Mouse (Mus musculus) gastrocnemius, postnatal 4 days (tissue): ENCODE measurements around the gene Zfp982. TPM values are rescaled to one million over a fixed set of nuclear protein-coding genes. Genes with fewer than 3 reads are reported as not detected.
"Not testable (repeated sequence)": the region's sequence is repeated elsewhere in the genome, so short reads cannot be mapped to it uniquely, and the experiment has no call there.

ENCODE experiments used
- DNase-seq, 2 experiments: peaks; one replicate each; pipeline ENCODE4 v3.0.0; 2021 to 2022; ENCODE audit warnings: low spot score in 2 of 2, mixed read lengths in 2 of 2
- long read RNA-seq, 2 experiments: library from polyadenylated mRNA; stranded (forward); transcript quantifications; one replicate each; pipeline ENCODE4 v2.0.0; 2021
- total RNA-seq, 2 experiments: library from RNA; stranded (reverse); gene quantifications; 2 replicates each; pipeline ENCODE4 v1.2.3; 2021

Gene Zfp982
- 1 to 10 TPM; 4.6 to 7.0 TPM for total RNA-seq
- long read RNA-seq, experiment 1 = 0 reads
- long read RNA-seq, experiment 2 = 0 reads

GRCm38 (mm10) chr4:147492117-147492516, at the start of gene Zfp982:
Gene Zfp982, plus strand, starts transcription at chr4:147492417.
- not testable (repeated sequence) for DNase-seq

GRCm38 (mm10) chr4:147442649-147443553, 49.3 kb upstream of the Zfp982 start:
- DNase-seq = peak in 1 of 2 experiments; percentile 47

- DNase-seq = not testable (repeated sequence)
These were observed 48.7 kb upstream of the Zfp982 start for GRCm38 (mm10) chr4:147443554-147443927.

- DNase-seq = not testable (repeated sequence)
These were observed 46.8 kb upstream of the Zfp982 start for GRCm38 (mm10) chr4:147445371-147445770.

GRCm38 (mm10) chr4:147448358-147448757, 43.9 kb upstream of the Zfp982 start:
- no peak for DNase-seq

- no peak for DNase-seq
These were observed 43.1 kb upstream of the Zfp982 start for GRCm38 (mm10) chr4:147449099-147449581.

- not testable (repeated sequence) for DNase-seq
These were observed 42.2 kb upstream of the Zfp982 start for GRCm38 (mm10) chr4:147449986-147450385.

GRCm38 (mm10) chr4:147467207-147467606, 25.0 kb upstream of the Zfp982 start:
- not testable (repeated sequence) for DNase-seq

- DNase-seq = not testable (repeated sequence)
These were observed 6.8 kb downstream of the Zfp982 start for GRCm38 (mm10) chr4:147498772-147499613.

- no peak for DNase-seq
These were observed 17.0 kb downstream of the Zfp982 start for GRCm38 (mm10) chr4:147509174-147509573.

GRCm38 (mm10) chr4:147518981-147519380, 26.8 kb downstream of the Zfp982 start:
- DNase-seq = no peak

GRCm38 (mm10) chr4:147520100-147520499, 27.9 kb downstream of the Zfp982 start:
- no peak for DNase-seq

GRCm38 (mm10) chr4:147525125-147525524, 32.9 kb downstream of the Zfp982 start:
- no peak for DNase-seq

- no peak for DNase-seq
These were observed 38.1 kb downstream of the Zfp982 start for GRCm38 (mm10) chr4:147530366-147530765.

GRCm38 (mm10) chr4:147535916-147536315, 43.7 kb downstream of the Zfp982 start:
- DNase-seq = not testable (repeated sequence)

GRCm38 (mm10) chr4:147537702-147538101, 45.5 kb downstream of the Zfp982 start:
- no peak for DNase-seq

- DNase-seq = not testable (repeated sequence)
These were observed 47.7 kb downstream of the Zfp982 start, which contains the start of gene Gm16503 for GRCm38 (mm10) chr4:147539918-147540317. Gene Gm16503, plus strand, starts transcription at chr4:147540218.

GRCm38 (mm10) chr4:147541105-147541504, 48.9 kb downstream of the Zfp982 start:
- DNase-seq = no peak

GRCm38 (mm10) chr4:147553071-147553470, 60.9 kb downstream of the Zfp982 start, which contains the start of gene Zfp985:
Gene Zfp985, plus strand, starts transcription at chr4:147553277.
- DNase-seq = not testable (repeated sequence)

- not testable (repeated sequence) for DNase-seq
These were observed 62.1 kb downstream of the Zfp982 start for GRCm38 (mm10) chr4:147554361-147554760.

- DNase-seq = not testable (repeated sequence)
These were observed 64.7 kb downstream of the Zfp982 start for GRCm38 (mm10) chr4:147556921-147557320.
